Mouse (Mus musculus): Measurements from ENCODE around the gene Hist1h2bg.
"Not testable (repeated sequence)": the region's sequence is repeated elsewhere in the genome, so short reads cannot be mapped to it uniquely, and the experiment has no call there.

DNA sequence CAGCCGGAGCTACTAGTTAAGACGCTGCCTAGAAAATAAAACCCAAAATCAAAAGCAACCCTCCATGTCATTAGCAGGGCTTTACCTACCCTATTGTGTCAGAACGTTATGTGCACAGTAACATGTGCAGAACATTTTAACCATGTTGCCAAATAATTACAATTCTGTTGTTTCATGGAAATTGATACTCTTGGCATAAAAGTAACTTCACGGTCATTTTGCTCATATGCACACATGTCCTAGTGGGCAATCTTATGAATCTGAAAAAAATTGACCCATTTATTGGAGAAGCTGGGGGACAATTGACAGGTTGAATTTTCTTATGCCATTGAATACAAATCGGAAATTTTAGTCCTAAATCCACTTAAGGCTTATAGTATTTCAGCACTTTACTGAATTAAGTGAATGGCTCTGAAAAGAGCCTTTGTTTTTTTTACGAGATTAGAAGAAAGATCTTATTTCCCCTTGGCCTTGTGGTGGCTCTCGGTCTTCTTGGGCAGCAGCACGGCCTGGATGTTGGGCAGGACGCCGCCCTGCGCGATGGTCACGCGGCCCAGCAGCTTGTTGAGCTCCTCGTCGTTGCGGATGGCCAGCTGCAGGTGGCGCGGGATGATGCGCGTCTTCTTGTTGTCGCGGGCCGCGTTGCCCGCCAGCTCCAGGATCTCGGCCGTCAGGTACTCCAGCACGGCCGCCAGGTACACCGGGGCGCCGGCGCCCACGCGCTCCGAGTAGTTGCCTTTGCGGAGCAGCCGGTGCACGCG is 755 bp upstream of the Hist1h2bg start:
- TF ChIP-seq POLR2A (IDR thresholded peaks at IDR 0.05; ENCODE audit: borderline replicate concordance, extremely low read depth, insufficient read depth, insufficient read length, poor library complexity, severe bottlenecking); CTCF (IDR thresholded peaks at IDR 0.05; ENCODE audit: borderline replicate concordance, extremely low read depth, insufficient read depth, insufficient read length): not testable (repeated sequence)

All from brain, embryonic 14.5 days (tissue).